Mouse (Mus musculus) intestine, embryonic 14.5 days (tissue): ENCODE measurements around the gene Igf2bp1. TPM values are rescaled to one million over a fixed set of nuclear protein-coding genes. Genes with fewer than 3 reads are reported as not detected.
A peak's percentile ranks its signal among the peaks of the same experiment; 100 is the strongest.

Experiments used
- ATAC-seq: fragments of 200-750 bp; cut with Nextera tagmentation; replicated peaks from 2 replicates; pipeline ENCODE4 v1.8.0; 2017; ENCODE audit warnings: low read depth, moderate number of reproducible peaks, moderate TSS enrichment, moderate library complexity; ENCODE audit not compliant: low FRiP score, low TSS enrichment
- DNase-seq: peaks from one replicate; pipeline ENCODE4 v3.0.0-alpha.2; 2018; ENCODE audit warnings: low spot score
- H3K27ac ChIP-seq: fragments of 300-500 bp; sonication (generic); 2 replicates; pipeline ENCODE4 v1.5.1; 2014; ENCODE audit warnings: low read depth, mild to moderate bottlenecking, control low read depth
- H3K27me3 ChIP-seq: fragments of 300-500 bp; sonication (generic); replicated peaks from 2 replicates; pipeline ENCODE4 v1.6.1; 2014; ENCODE audit warnings: low read length, control low read depth; ENCODE audit not compliant: control insufficient read depth, insufficient read depth
- H3K36me3 ChIP-seq: fragments of 300-500 bp; sonication (generic); 2 replicates; pipeline ENCODE4 v1.6.1; 2014; ENCODE audit warnings: low read length, control low read depth; ENCODE audit not compliant: control insufficient read depth, insufficient read depth
- H3K4me1 ChIP-seq: fragments of 300-500 bp; sonication (generic); replicated peaks from 2 replicates; pipeline ENCODE4 v1.6.1; 2014; ENCODE audit warnings: low read length, control low read depth, mixed read lengths; ENCODE audit not compliant: control insufficient read depth, insufficient read depth
- H3K4me2 ChIP-seq: fragments of 300-500 bp; sonication (generic); 2 replicates; pipeline ENCODE4 v1.6.1; 2014; ENCODE audit warnings: low read length
- H3K4me3 ChIP-seq: fragments of 300-500 bp; sonication (generic); 2 replicates; pipeline ENCODE4 v1.5.1; 2014; ENCODE audit warnings: low read depth, low read length, control low read depth, mixed read lengths
- H3K9ac ChIP-seq: fragments of 300-500 bp; sonication (generic); 2 replicates; pipeline ENCODE4 v1.6.1; 2014; ENCODE audit warnings: mild to moderate bottlenecking, low read length
- H3K9me3 ChIP-seq: fragments of 300-500 bp; sonication (generic); 2 replicates; pipeline ENCODE4 v1.6.1; 2016; ENCODE audit warnings: low read length, control low read depth; ENCODE audit not compliant: control insufficient read depth
- WGBS: fragments of 180-500 bp; shearing (Covaris S2); extraction: QIAGEN DNeasy Blood & Tissue Kit; methylation state at CpG from one replicate; pipeline ENCODE4 v1.1.7; 2014; 5-methylcytosine and 5-hydroxymethylcytosine counted together
- polyA plus RNA-seq: library from polyadenylated mRNA; unstranded; fragments of >200 nt; fragmentation: Nextera tagmentation; extraction: Ambion mirVana; gene quantifications from 2 replicates; pipeline ENCODE4 v1.2.1, GENCODE M21; 2014

The Igf2bp1 gene
- polyA plus RNA-seq, 1 experiment from 2014 or later = 35.7 TPM

DNA sequence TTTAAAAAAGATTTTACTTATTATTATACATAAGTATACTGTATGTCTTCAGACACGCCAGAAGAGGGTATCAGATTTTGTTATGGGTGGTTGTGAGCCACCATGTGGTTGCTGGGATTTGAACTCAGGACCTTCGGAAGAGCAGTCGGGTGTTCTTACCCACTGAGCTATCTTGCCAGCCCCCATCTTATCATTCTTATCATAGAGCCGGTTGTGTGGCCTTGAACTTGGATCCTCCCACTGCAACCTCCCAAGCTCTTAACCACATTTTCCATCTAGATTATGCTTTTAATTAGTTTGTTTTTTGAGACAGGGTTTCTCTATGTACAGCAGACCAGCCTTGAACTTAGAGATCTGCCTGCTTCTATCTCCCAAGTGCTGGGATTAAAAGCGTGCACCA lies 31.8 kb upstream of the Igf2bp1 start:
- DNase-seq (no peak), ATAC-seq (no peak)
- Histone ChIP-seq H3K9ac (no peak overlapping the region), H3K4me2 (no peak overlapping the region), H3K27ac (no peak overlapping the region), H3K4me1 (peaks cover 10% of the 10 kb centered on the region; the same call in 1 of the 2 replicates), H3K4me3 (no peak overlapping the region), H3K36me3 (peaks cover 14% of the 10 kb centered on the region), H3K9me3 (no peaks in the 10 kb centered on the region), H3K27me3 (no peaks in the 10 kb centered on the region)
- 85% methylated on average over 5 of the region's 5 CpGs for WGBS

GRCm38 (mm10) chr11:96035133-96035532 lies 29.4 kb upstream of the Igf2bp1 start:
- Histone ChIP-seq H3K36me3 (peaks cover 8% of the 10 kb centered on the region; the same call in 1 of the 2 replicates), H3K27me3 (no peaks in the 10 kb centered on the region), H3K9me3 (no peaks in the 10 kb centered on the region), H3K4me3 (peak overlapping the region; percentile 90), H3K4me2 (peak overlapping the region; percentile 99), H3K9ac (peak overlapping the region; percentile 68), H3K4me1 (peaks cover 10% of the 10 kb centered on the region; the same call in 1 of the 2 replicates), H3K27ac (no peak overlapping the region)
- ATAC-seq (peak; percentile 18; the same call in 1 of the 2 replicates), DNase-seq (no peak)
- WGBS = 8% methylated on average over 6 of the region's 6 CpGs

- Histone ChIP-seq H3K36me3 (peaks cover 8% of the 10 kb centered on the region; the same call in 1 of the 2 replicates), H3K4me3 (peak within 1 kb of the TSS; percentile 90), H3K9ac (peak within 1 kb of the TSS; percentile 68), H3K4me2 (peak within 1 kb of the TSS; percentile 99), H3K9me3 (no peaks in the 10 kb centered on the region), H3K27ac (peak within 1 kb of the TSS; percentile 66), H3K27me3 (no peaks in the 10 kb centered on the region), H3K4me1 (peaks cover 10% of the 10 kb centered on the region; the same call in 1 of the 2 replicates)
- DNase-seq = peak; percentile 100
- WGBS = under 1% methylated on average over 29 of the region's 29 CpGs
- ATAC-seq = peak; percentile 80
Observed at GRCm38 (mm10) chr11:96034596-96035052, 28.9 kb upstream of the Igf2bp1 start, which contains the start of gene Snf8. Snf8 (plus strand) TSS chr11:96034885.

- DNase-seq = no peak
- no peak for ATAC-seq
- H3K4me1 ChIP-seq = peaks cover 10% of the 10 kb centered on the region; the same call in 1 of the 2 replicates
- peak overlapping the region; percentile 66; the same call in 1 of the 2 replicates for H3K27ac ChIP-seq
- peak overlapping the region; percentile 90 for H3K4me3 ChIP-seq
- peak overlapping the region; percentile 68 for H3K9ac ChIP-seq
- no peaks in the 10 kb centered on the region for H3K9me3 ChIP-seq
- H3K4me2 ChIP-seq = peak overlapping the region; percentile 99
- WGBS = 53% methylated on average over 8 of the region's 8 CpGs
- no peaks in the 10 kb centered on the region for H3K27me3 ChIP-seq
- H3K36me3 ChIP-seq = peaks cover 5% of the 10 kb centered on the region; the same call in 1 of the 2 replicates
Observed at GRCm38 (mm10) chr11:96034116-96034515, 28.4 kb upstream of the Igf2bp1 start.

DNA sequence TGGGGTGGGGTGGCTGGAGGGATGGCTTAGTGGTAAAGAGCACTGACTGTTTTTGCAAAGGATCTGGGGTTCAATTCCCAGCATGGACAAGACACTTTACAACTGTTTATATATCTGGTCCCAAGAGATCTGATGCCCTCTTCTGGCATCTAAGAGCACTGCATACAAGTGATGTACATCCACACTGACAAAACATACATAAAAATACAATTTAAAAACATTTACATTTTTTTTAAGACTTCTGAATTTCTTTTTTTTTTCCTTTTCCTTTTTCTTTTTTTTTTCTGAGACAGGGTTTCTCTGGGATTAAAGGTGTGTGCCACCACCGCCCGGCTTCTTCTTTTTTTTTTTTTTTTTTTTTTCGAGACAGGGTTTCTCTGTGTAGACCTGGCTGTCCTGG lies 27.5 kb upstream of the Igf2bp1 start:
- H3K27me3 ChIP-seq = no peaks in the 10 kb centered on the region
- no peak overlapping the region for H3K4me2 ChIP-seq
- peaks cover 10% of the 10 kb centered on the region; the same call in 1 of the 2 replicates for H3K4me1 ChIP-seq
- WGBS = 96% methylated on average over 3 of the region's 3 CpGs
- ATAC-seq = no peak
- no peak for DNase-seq
- H3K9me3 ChIP-seq = no peaks in the 10 kb centered on the region
- no peak overlapping the region for H3K9ac ChIP-seq
- H3K27ac ChIP-seq = no peak overlapping the region
- no peak overlapping the region for H3K4me3 ChIP-seq
- H3K36me3 ChIP-seq = no peaks in the 10 kb centered on the region

- ATAC-seq = no peak
- H3K9me3 ChIP-seq = no peaks in the 10 kb centered on the region
- DNase-seq = no peak
- H3K4me1 ChIP-seq = peaks cover 10% of the 10 kb centered on the region; the same call in 1 of the 2 replicates
- no peaks in the 10 kb centered on the region for H3K36me3 ChIP-seq
- H3K27me3 ChIP-seq = no peaks in the 10 kb centered on the region
- H3K27ac ChIP-seq = no peak overlapping the region
- H3K4me3 ChIP-seq = no peak overlapping the region
- H3K4me2 ChIP-seq = no peak overlapping the region
- H3K9ac ChIP-seq = no peak overlapping the region
- WGBS = 79% methylated on average over 2 of the region's 2 CpGs
Observed at GRCm38 (mm10) chr11:96031701-96032100, 26.0 kb upstream of the Igf2bp1 start.

- Histone ChIP-seq H3K4me2 (no peak overlapping the region), H3K4me3 (no peak overlapping the region), H3K9me3 (no peaks in the 10 kb centered on the region), H3K36me3 (no peaks in the 10 kb centered on the region), H3K27me3 (no peaks in the 10 kb centered on the region), H3K4me1 (peaks cover 8% of the 10 kb centered on the region; the same call in 1 of the 2 replicates), H3K27ac (no peak overlapping the region), H3K9ac (no peak overlapping the region)
- 81% methylated on average over 3 of the region's 3 CpGs for WGBS
- no peak for DNase-seq
- ATAC-seq = no peak
Observed at GRCm38 (mm10) chr11:96030571-96030970, 24.8 kb upstream of the Igf2bp1 start.

DNA sequence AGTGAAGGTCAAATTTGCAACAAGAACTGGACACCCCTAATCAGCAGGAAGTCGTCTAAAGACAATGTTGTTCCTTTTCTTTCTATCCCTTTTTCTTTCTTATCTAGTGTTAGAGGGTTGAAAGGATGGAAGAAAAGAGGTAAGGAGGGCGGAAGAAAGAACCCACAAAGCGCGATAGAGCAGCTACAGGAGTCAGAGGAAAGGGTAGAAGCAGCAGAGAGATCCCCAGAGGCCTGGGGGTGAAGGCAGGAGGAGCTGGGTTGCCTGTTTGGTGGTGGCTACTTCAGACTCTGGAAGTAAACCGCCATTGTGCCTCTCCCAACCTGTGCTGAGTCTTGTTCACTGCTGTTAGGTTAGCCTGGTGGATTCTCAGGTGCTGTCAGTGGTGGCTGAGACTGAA lies 22.4 kb upstream of the Igf2bp1 start:
- ATAC-seq (no peak), DNase-seq (no peak)
- H3K4me1 ChIP-seq = no peaks in the 10 kb centered on the region
- no peaks in the 10 kb centered on the region for H3K27me3 ChIP-seq
- no peaks in the 10 kb centered on the region for H3K36me3 ChIP-seq
- no peak overlapping the region for H3K27ac ChIP-seq
- no peaks in the 10 kb centered on the region for H3K9me3 ChIP-seq
- no peak overlapping the region for H3K4me2 ChIP-seq
- no peak overlapping the region for H3K9ac ChIP-seq
- WGBS = 74% methylated on average over 5 of the region's 5 CpGs
- no peak overlapping the region for H3K4me3 ChIP-seq

DNA sequence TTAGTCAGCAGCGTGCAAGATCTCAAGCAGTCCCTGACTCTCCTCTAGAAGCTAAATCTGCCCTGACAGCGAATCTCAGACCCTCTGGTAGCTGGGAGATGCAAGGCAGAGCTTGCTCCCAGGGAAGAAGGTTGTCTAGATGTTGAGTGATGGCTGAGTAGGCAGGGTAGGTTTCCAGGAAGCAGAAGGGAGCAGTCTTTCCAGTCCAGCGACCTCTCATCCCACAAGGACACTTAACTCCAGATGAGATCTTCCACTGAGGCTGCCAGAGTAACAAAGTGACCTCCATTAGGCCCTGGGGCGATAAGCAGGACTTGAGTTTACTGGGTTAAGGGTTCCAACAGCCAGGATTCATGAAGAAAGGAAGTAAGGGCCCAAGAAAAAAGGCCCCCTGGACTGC lies 14.9 kb upstream of the Igf2bp1 start:
- DNase-seq = no peak
- Histone ChIP-seq H3K4me1 (peaks cover 4% of the 10 kb centered on the region), H3K27me3 (no peaks in the 10 kb centered on the region), H3K36me3 (no peaks in the 10 kb centered on the region), H3K4me3 (no peak overlapping the region), H3K9me3 (no peaks in the 10 kb centered on the region), H3K9ac (no peak overlapping the region), H3K4me2 (no peak overlapping the region), H3K27ac (no peak overlapping the region)
- no peak for ATAC-seq
- WGBS = 36% methylated on average over 4 of the region's 4 CpGs
